Mouse (Mus musculus) limb, embryonic 13.5 days (tissue): ENCODE data around the gene Cct4. TPM values are rescaled to one million over a fixed set of nuclear protein-coding genes. Genes with fewer than 3 reads are reported as not detected.

ENCODE experiments used
- ATAC-seq: fragments of 200-750 bp; cut with Nextera tagmentation; 2 replicates; pipeline ENCODE4 v1.8.0; 2017; ENCODE audit warnings: low read depth, moderate number of reproducible peaks, moderate TSS enrichment; ENCODE audit not compliant: low FRiP score
- H3K27ac ChIP-seq: fragments of 300-500 bp; sonication (generic); 2 replicates; pipeline ENCODE4 v1.5.1; 2015; ENCODE audit warnings: inconsistent platforms, mild to moderate bottlenecking, moderate library complexity
- H3K27me3 ChIP-seq: fragments of 300-500 bp; sonication (generic); 2 replicates; pipeline ENCODE4 v1.6.1; 2015; ENCODE audit warnings: mild to moderate bottlenecking, inconsistent platforms
- H3K36me3 ChIP-seq: fragments of 300-500 bp; sonication (generic); 2 replicates; pipeline ENCODE4 v1.6.1; 2015; ENCODE audit warnings: inconsistent platforms, mild to moderate bottlenecking, moderate library complexity
- H3K4me1 ChIP-seq: fragments of 300-500 bp; sonication (generic); 2 replicates; pipeline ENCODE4 v1.6.1; 2015; ENCODE audit warnings: inconsistent platforms
- H3K4me2 ChIP-seq: fragments of 300-500 bp; sonication (generic); replicated peaks from 2 replicates; pipeline ENCODE4 v1.6.1; 2015; ENCODE audit warnings: inconsistent platforms, mild to moderate bottlenecking, moderate library complexity
- H3K4me3 ChIP-seq: fragments of 300-500 bp; sonication (generic); 2 replicates; pipeline ENCODE4 v1.5.1; 2015; ENCODE audit warnings: moderate library complexity, mild to moderate bottlenecking, inconsistent platforms
- H3K9ac ChIP-seq: fragments of 300-500 bp; sonication (generic); 2 replicates; pipeline ENCODE4 v1.6.1; 2015; ENCODE audit warnings: mild to moderate bottlenecking, inconsistent platforms
- H3K9me3 ChIP-seq: fragments of 300-500 bp; sonication (generic); 2 replicates; pipeline ENCODE4 v1.6.1; 2016; ENCODE audit warnings: inconsistent platforms
- WGBS: fragments of 180-500 bp; shearing (Covaris S2); methylation state at CpG from one replicate; pipeline ENCODE4 v1.1.7; 2015; 5-methylcytosine and 5-hydroxymethylcytosine counted together
- polyA plus RNA-seq: library from polyadenylated mRNA; unstranded; fragments of >200 nt; fragmentation: Nextera tagmentation; extraction: Ambion mirVana; gene quantifications from 2 replicates; pipeline ENCODE4 v1.2.1, GENCODE M21; 2015

Cct4 gene
- polyA plus RNA-seq, 1 experiment from 2014 or later, result 295 TPM

GRCm38 (mm10) chr11:23013580-23014294, 23.4 kb downstream of the Cct4 start:
- no peaks in the 10 kb centered on the region for H3K4me1 ChIP-seq

GRCm38 (mm10) chr11:23014996-23015395, 24.7 kb downstream of the Cct4 start:
- H3K9ac ChIP-seq, result no peak overlapping the region
- 0 out of 2 replicates have a peak, but pooled peaks cover 1% of the 10 kb centered on the region for H3K4me1 ChIP-seq
- no peak overlapping the region for H3K4me3 ChIP-seq
- WGBS, result 79% methylated on average over 6 of the region's 6 CpGs
- H3K9me3 ChIP-seq, result no peaks in the 10 kb centered on the region
- H3K27ac ChIP-seq, result no peak overlapping the region
- H3K4me2 ChIP-seq, result no peak overlapping the region
- H3K27me3 ChIP-seq, result no peaks in the 10 kb centered on the region
- no peaks in the 10 kb centered on the region for H3K36me3 ChIP-seq
- no peak for ATAC-seq

More at GRCm38 (mm10) chr11:23013580-23014294, 23.4 kb downstream of the Cct4 start:
- no peak overlapping the region for H3K4me2 ChIP-seq
- H3K27me3 ChIP-seq, result no peaks in the 10 kb centered on the region
- ATAC-seq, result no peak
- H3K36me3 ChIP-seq, result no peaks in the 10 kb centered on the region
- H3K4me3 ChIP-seq, result no peak overlapping the region
- H3K9ac ChIP-seq, result no peak overlapping the region
- no peaks in the 10 kb centered on the region for H3K9me3 ChIP-seq
- 81% methylated on average over 4 of the region's 4 CpGs for WGBS
- no peak overlapping the region for H3K27ac ChIP-seq

- Histone ChIP-seq H3K27ac (no peak overlapping the region), H3K36me3 (no peaks in the 10 kb centered on the region), H3K9me3 (no peaks in the 10 kb centered on the region), H3K4me2 (no peak overlapping the region), H3K4me1 (0 out of 2 replicates have a peak, but pooled peaks cover 11% of the 10 kb centered on the region), H3K27me3 (no peaks in the 10 kb centered on the region), H3K9ac (no peak overlapping the region), H3K4me3 (no peak overlapping the region)
- no peak for ATAC-seq
- WGBS, result 92% methylated on average over 4 of the region's 4 CpGs
Measured at GRCm38 (mm10) chr11:23017943-23018342, 27.6 kb downstream of the Cct4 start.

- ATAC-seq, result no peak
- H3K27me3 ChIP-seq, result no peaks in the 10 kb centered on the region
- no peak overlapping the region for H3K9ac ChIP-seq
- no peak overlapping the region for H3K4me3 ChIP-seq
- no peak overlapping the region for H3K27ac ChIP-seq
- H3K4me1 ChIP-seq, result 0 out of 2 replicates have a peak, but pooled peaks cover 11% of the 10 kb centered on the region
- no peaks in the 10 kb centered on the region for H3K36me3 ChIP-seq
- no peaks in the 10 kb centered on the region for H3K9me3 ChIP-seq
- WGBS, result 65% methylated on average over 24 of the region's 24 CpGs
- H3K4me2 ChIP-seq, result no peak overlapping the region
Measured at GRCm38 (mm10) chr11:23020116-23020770, 29.9 kb downstream of the Cct4 start.

GRCm38 (mm10) chr11:23020841-23021240, 30.5 kb downstream of the Cct4 start:
- Histone ChIP-seq H3K9me3 (no peaks in the 10 kb centered on the region), H3K27me3 (no peaks in the 10 kb centered on the region), H3K9ac (no peak overlapping the region), H3K4me1 (0 out of 2 replicates have a peak, but pooled peaks cover 11% of the 10 kb centered on the region), H3K4me3 (no peak overlapping the region), H3K4me2 (no peak overlapping the region), H3K27ac (no peak overlapping the region), H3K36me3 (no peaks in the 10 kb centered on the region)
- ATAC-seq, result no peak
- WGBS, result 93% methylated on average over 14 of the region's 14 CpGs

GRCm38 (mm10) chr11:23023155-23023554, 32.8 kb downstream of the Cct4 start:
- Histone ChIP-seq H3K27ac (no peak overlapping the region), H3K4me1 (0 out of 2 replicates have a peak, but pooled peaks cover 11% of the 10 kb centered on the region), H3K27me3 (no peaks in the 10 kb centered on the region), H3K9me3 (no peaks in the 10 kb centered on the region), H3K4me3 (no peak overlapping the region), H3K36me3 (no peaks in the 10 kb centered on the region), H3K4me2 (no peak overlapping the region), H3K9ac (no peak overlapping the region)
- ATAC-seq, result no peak
- 92% methylated on average over 2 of the region's 2 CpGs for WGBS

GRCm38 (mm10) chr11:23024169-23024568, 33.9 kb downstream of the Cct4 start:
- no peak for ATAC-seq
- H3K4me3 ChIP-seq, result no peak overlapping the region
- no peaks in the 10 kb centered on the region for H3K36me3 ChIP-seq
- no peak overlapping the region for H3K9ac ChIP-seq
- WGBS, result 73% methylated on average over 3 of the region's 3 CpGs
- H3K4me1 ChIP-seq, result 0 out of 2 replicates have a peak, but pooled peaks cover 11% of the 10 kb centered on the region
- H3K27me3 ChIP-seq, result no peaks in the 10 kb centered on the region
- H3K4me2 ChIP-seq, result no peak overlapping the region
- no peaks in the 10 kb centered on the region for H3K9me3 ChIP-seq
- H3K27ac ChIP-seq, result no peak overlapping the region

GRCm38 (mm10) chr11:23028957-23029356, 38.6 kb downstream of the Cct4 start:
- Histone ChIP-seq H3K9ac (no peak overlapping the region), H3K27ac (no peak overlapping the region), H3K4me1 (no peaks in the 10 kb centered on the region), H3K4me2 (no peak overlapping the region), H3K9me3 (no peaks in the 10 kb centered on the region), H3K4me3 (no peak overlapping the region), H3K27me3 (no peaks in the 10 kb centered on the region), H3K36me3 (no peaks in the 10 kb centered on the region)
- ATAC-seq, result no peak
- 69% methylated on average over 3 of the region's 3 CpGs for WGBS

GRCm38 (mm10) chr11:23029399-23029798, 39.1 kb downstream of the Cct4 start:
- Histone ChIP-seq H3K27ac (no peak overlapping the region), H3K36me3 (no peaks in the 10 kb centered on the region), H3K4me3 (no peak overlapping the region), H3K9ac (no peak overlapping the region), H3K9me3 (no peaks in the 10 kb centered on the region), H3K27me3 (no peaks in the 10 kb centered on the region), H3K4me2 (no peak overlapping the region), H3K4me1 (no peaks in the 10 kb centered on the region)
- ATAC-seq, result no peak
- WGBS, result 78% methylated on average over 6 of the region's 6 CpGs

- H3K4me1 ChIP-seq, result peaks cover 11% of the 10 kb centered on the region; the same call in 1 of the 2 replicates
- 0 out of 2 replicates have a peak, but pooled peaks cover 3% of the 10 kb centered on the region for H3K27me3 ChIP-seq
- H3K27ac ChIP-seq, result no peak overlapping the region
- peaks cover 4% of the 10 kb centered on the region; the same call in 1 of the 2 replicates for H3K9me3 ChIP-seq
- no peak overlapping the region for H3K9ac ChIP-seq
- H3K36me3 ChIP-seq, result no peaks in the 10 kb centered on the region
- H3K4me3 ChIP-seq, result no peak overlapping the region
- ATAC-seq, result no peak
- peak overlapping the region; percentile 48; the same call in 1 of the 2 replicates for H3K4me2 ChIP-seq
- WGBS, result 37% methylated on average over 5 of the region's 5 CpGs
Measured at GRCm38 (mm10) chr11:23047252-23047651, 56.9 kb downstream of the Cct4 start.

- Histone ChIP-seq H3K9ac (no peak overlapping the region), H3K27ac (no peak overlapping the region), H3K36me3 (no peaks in the 10 kb centered on the region), H3K4me1 (peaks cover 11% of the 10 kb centered on the region; the same call in 1 of the 2 replicates), H3K4me3 (peak overlapping the region; percentile 12; the same call in 1 of the 2 replicates), H3K4me2 (peak overlapping the region; percentile 48), H3K9me3 (no peaks in the 10 kb centered on the region), H3K27me3 (0 out of 2 replicates have a peak, but pooled peaks cover 3% of the 10 kb centered on the region)
- 18% methylated on average over 20 of the region's 20 CpGs for WGBS
- no peak for ATAC-seq
Measured at GRCm38 (mm10) chr11:23047663-23048582, 57.6 kb downstream of the Cct4 start.
